Mouse (Mus musculus): ENCODE measurements around the gene Efcab11.

GRCm38 (mm10) chr12:99901973-99902866 lies 18.0 kb upstream of the Efcab11 start:
- no peak for TF ChIP-seq GATA1 (IDR thresholded peaks at IDR 0.05; ENCODE audit: borderline replicate concordance, low read length)
- no peak for TF ChIP-seq FLI1 (IDR thresholded peaks at IDR 0.05; ENCODE audit: low read length)

Data from megakaryocyte, embryonic 14.5 days (primary cell).